Mouse (Mus musculus) c-Kit-positive CD71-positive TER-119-negative erythroid progenitor cells, embryonic 14.5 days (primary cell): ENCODE results near the gene Abhd4.
A peak's percentile ranks its signal among the peaks of the same experiment; 100 is the strongest.

Source experiments
- DNase-seq: peaks from one replicate; pipeline ENCODE4 v3.0.0-alpha.2; 2013; ENCODE audit warnings: low read depth

The Abhd4 gene

GRCm38 (mm10) chr14:54239002-54239736, 14.8 kb upstream of the Abhd4 start:
- peak; percentile 67 for DNase-seq

DNA sequence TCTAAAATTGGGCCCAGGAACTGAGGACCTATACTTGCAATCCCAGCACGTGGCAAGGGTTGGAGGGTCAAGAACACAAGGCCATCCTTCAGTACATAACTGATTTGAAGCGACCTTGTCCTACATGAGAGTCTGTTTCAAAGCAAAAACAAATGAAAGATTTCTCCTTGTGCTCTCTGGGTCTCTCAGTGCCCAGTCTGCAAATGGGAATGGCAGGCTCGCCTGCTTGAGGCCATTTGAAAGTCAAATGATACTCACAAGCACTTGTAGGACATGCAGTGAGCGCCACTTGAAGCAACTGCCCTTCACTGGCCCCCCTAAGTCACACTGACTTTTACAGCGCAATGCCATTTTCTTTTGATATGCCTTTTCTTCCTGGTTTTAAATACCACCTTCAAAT, 13.4 kb upstream of the Abhd4 start:
- DNase-seq = no peak

DNA sequence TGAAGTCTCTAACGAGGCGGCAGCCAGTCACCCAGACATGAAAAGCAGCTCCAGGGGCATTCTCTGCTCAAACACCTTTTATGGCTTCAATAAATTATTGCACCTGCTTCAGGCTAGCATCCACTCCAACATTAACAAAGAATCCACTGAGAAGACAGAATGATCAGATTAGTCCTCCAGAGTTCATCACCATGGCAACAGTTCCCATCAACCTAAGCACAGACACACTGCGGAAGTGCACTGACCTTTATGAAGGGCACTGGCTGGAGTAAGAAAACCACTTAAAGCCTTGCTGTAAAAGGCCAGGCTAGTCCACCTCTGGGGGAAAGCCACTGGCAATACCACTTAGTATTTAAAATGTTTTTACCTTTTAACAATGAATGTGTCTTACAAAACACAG, 9.8 kb upstream of the Abhd4 start:
- no peak for DNase-seq

DNA sequence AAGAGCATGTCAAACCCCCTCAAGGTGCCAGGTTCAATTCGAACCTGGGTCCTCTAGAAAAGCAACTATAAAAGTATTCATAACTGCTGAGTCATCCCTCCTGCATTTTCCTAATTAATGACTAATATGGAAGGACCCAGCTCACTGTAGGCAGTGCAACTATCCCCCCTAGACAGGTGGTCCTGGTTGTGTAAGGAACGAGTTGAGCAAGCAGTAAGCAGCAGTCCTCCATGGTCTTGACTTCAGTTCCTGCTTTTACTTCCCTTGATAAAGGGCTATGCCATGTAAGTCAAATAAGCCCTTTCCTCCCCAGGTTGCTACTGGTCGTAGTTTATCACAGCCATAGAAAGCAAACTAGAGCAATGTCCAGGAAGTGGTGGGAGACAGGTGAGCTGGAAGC, 7.8 kb upstream of the Abhd4 start:
- no peak for DNase-seq

DNA sequence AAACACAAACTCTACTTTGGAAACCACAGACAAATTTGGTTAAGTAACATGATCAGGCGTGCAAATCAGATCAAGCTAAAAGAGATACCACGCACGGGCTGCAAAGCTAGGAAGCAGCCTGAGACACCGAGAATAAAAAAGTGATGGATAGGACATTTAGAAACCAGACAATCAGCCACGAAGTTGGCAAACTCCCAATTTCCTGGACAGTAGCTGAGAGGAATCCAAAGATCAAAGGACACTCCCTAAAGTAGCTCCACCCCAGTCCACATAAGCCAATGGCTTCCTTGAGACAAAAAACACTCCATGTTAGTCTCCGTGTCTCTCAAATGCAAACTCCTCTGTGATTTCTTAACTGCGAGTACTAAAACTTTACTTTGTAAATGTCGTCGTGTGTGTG, 4.7 kb upstream of the Abhd4 start:
- DNase-seq = no peak

DNA sequence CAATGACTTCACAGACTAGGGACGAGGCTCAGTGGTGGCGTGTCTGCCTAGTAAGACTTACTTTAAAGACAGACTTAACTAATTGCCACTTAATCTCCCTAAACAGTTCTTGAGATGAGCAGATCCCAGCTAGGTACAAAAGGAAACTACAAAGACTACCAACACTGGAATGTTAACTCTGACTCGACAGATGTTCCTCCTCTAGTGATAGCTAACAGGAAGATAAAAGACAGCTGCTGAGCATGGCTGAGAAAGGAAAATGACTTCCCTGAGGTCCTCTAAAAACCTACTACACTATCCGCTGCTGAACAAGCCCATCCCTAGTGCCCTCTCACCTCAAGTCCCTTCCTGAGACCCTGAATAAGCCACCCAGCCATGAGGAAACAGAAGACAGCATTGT, 3.9 kb upstream of the Abhd4 start:
- DNase-seq = no peak

DNA sequence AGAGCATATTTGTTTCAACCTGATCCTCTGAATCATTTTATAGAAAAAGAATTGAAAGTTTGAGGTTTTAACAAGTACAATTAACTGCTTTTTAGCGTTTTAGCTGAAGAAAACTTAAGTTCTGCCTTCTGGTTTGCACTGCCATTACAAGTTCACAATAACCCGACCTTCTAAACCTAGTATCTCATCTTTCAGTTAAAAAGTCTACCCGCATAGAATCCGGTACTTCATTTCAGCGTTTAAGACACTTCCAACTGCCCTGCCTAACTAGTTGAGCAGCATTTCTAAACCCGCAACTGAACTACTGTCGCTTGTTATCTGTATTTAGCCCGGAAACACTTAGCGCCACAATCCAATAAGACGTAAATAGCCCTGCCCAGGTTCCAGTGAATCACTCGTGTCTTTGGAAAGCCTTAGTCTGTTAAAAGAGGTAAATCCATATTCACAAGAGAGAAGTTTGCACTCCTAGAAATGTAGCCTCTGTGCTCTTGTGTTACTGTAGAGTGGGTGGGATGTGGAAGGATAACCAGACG, 748 bp downstream of the Abhd4 start:
- no peak for DNase-seq

- no peak for DNase-seq
These were observed 4.2 kb downstream of the Abhd4 start for GRCm38 (mm10) chr14:54258131-54258670.

DNA sequence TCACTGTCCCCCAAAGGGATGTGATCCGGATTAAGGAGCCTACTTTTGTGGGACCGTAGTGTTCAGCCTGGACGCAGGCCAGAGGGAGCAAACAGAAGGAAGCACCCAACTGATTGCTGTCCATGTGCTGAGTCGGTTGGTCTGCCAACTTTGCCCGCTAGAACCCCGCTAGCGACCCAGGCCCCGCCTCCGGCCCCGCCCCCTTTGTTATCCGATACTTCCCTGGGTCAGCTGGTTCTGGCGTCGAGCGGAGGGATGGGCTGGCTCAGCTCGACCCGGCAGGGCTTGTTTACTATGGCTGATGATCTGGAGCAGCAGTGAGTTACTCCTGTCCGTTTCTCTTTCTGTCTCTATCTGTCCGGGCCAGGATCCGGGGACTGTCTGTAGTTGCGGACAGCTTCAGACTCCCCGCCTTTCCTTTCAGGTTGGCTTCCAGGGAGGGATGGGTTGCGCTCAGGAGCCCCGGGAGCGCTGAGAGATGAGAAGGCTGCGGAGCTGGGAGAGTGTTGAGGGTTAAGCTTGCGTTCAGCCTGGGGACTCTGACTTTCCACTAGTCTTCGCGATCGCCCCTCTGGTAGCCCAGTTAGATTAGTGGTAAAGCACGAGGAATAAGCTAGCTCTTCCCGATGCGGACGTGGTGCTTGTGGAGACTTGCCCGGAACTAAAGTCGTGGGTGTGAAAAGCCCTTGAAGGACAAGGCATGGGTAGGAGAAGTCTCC, 5.2 kb downstream of the Abhd4 start:
- DNase-seq = peak; percentile 85

- DNase-seq = no peak
These were observed 5.7 kb downstream of the Abhd4 start for GRCm38 (mm10) chr14:54259722-54260085.

GRCm38 (mm10) chr14:54260196-54260595, 6.2 kb downstream of the Abhd4 start:
- DNase-seq = no peak

GRCm38 (mm10) chr14:54261386-54261785, 7.4 kb downstream of the Abhd4 start:
- no peak for DNase-seq

DNA sequence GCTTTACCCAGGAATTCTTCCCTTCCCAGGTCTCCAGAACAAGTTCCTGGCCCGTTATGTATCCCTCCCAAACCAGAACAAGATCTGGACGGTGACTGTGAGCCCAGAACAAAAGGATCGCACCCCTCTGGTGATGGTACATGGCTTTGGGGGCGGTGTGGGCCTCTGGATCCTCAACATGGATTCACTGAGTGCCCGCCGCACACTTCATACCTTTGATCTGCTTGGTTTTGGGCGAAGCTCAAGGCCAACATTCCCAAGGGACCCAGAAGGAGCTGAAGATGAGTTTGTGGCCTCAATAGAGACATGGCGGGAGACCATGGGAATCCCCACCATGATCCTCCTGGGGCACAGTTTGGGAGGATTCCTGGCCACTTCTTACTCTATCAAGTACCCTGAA, 8.6 kb downstream of the Abhd4 start:
- no peak for DNase-seq

- DNase-seq = no peak
These were observed 9.1 kb downstream of the Abhd4 start for GRCm38 (mm10) chr14:54263099-54263498.

GRCm38 (mm10) chr14:54264231-54264630, 10.2 kb downstream of the Abhd4 start:
- no peak for DNase-seq

- no peak for DNase-seq
These were observed 11.1 kb downstream of the Abhd4 start for GRCm38 (mm10) chr14:54265093-54265492.

GRCm38 (mm10) chr14:54265951-54266350, 12.0 kb downstream of the Abhd4 start:
- DNase-seq = no peak

DNA sequence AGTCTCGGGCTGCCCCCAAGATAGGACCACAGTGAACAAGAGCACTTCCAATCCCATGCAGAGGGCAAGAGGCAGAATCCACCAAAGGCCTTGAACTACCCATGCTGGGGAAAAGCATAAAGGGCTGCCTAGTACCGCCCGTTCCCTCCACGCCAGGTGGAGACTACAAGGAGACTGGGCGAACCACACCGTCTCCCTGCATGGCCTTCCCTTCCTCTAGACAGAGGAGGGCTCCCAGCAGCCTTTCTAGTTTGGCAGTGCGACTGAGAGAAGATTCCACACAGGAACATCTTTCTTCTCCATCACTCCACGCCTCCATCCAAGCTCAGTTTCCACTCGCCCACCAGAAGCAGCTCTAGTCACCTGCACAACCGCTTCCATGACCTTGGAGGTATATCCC, 14.0 kb downstream of the Abhd4 start:
- DNase-seq = no peak

DNA sequence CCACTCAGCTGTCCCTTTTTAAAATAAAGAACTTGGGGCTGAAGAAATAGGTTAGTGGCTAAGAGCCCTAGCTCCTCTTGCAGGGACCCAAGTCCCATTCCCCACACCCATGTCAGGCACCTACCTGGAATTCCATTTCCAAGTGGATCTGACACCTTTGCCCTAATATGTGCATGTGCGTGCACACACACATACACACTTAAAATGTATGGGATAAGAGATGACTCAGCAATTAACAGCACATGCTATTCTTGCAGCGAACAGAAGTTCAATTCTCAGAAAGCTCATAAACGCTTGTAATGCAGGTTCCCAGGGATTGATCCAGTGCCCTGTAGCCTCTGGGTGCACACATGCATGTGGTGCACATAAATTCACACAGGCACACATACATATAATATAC, 15.6 kb downstream of the Abhd4 start:
- DNase-seq = no peak

DNA sequence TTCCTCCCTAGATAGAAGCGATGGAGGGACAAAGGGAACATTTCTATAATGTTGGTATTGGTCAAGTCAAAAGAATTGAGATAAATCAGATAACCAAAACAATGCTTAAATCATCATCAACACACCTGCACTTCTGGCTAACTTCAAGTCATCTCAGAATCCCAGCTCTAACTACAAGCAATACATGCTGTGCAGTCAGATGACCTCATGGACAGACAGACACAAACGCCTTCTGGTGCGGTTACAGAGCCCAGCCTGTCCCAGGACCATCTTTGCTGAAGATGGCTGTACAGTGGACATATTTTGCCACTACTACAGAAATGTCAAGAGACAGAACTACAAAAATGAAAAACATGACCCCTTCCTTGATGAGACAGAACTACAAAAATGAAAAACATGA, 16.4 kb downstream of the Abhd4 start:
- no peak for DNase-seq

DNA sequence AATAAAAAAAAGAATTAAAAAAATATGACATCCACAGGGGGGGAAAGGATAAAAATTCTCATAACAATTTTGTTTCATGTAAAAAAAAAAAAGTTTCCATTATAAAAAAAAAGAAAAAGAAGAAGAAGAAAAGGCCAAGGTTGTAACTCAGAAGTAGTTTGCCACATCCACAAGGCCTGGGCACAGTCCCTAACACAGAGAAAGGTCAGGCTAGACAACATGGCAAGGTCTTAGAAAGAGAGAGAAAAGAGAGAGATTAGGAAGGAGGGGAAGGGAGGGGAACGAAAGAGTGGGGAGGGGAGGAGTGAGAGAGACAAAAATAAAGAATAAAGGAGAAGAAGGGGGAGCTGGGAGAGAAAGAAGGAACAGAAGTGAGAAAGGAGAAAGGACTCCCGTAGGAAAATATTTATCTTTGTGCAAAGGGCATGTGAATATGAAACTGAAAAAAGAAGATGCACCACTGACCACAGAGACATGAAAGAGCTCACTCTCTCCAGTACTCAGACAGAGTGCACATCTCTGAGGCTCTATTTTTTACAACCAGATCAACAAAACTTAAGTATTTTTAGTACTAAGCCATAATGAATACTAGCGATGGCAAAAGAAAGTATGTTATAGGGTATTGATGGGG, 18.1 kb downstream of the Abhd4 start:
- no peak for DNase-seq

- no peak for DNase-seq
These were observed 18.7 kb downstream of the Abhd4 start for GRCm38 (mm10) chr14:54272696-54273095.

GRCm38 (mm10) chr14:54276446-54276845, 22.5 kb downstream of the Abhd4 start:
- no peak for DNase-seq
